Mouse (Mus musculus) megakaryocyte, embryonic 14.5 days (primary cell): ENCODE measurements around the gene Gm9837.

ENCODE experiments used
- FLI1 ChIP-seq: IDR thresholded peaks from 2 replicates; pipeline ENCODE4 v1.6.1; 2012; ENCODE audit warnings: low read length, inconsistent platforms, mixed read lengths
- GATA1 ChIP-seq: IDR thresholded peaks from 3 replicates; pipeline ENCODE4 v1.6.1; 2012; ENCODE audit warnings: mixed read lengths, low read length, inconsistent platforms, borderline replicate concordance

DNA sequence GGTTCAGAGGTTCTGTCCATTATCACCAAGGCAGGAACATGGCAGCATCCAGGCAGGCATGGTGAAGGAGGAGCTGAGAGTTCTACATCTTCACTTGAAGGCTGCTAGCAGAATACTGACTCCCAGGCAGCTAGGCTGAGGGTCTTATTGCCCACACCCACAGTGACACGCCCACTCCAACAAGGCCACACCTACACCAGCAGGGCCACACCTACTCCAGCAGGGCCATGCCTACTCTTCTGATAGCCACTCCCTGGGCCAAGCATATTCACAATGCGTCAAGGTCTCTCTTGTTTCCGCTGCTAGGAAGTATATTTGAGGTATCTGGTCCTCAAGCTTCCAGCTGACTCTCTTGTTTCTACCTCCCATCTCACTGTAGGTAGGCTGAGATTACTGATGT is 11.3 kb downstream of the Gm9837 start:
- TF ChIP-seq GATA1, result no peak
- TF ChIP-seq FLI1, result no peak
